Comparison of ENCODE assay signal across 8 mouse cellular contexts in genomic region chr8:46152064-46153031, GRCm38 (mm10). TPM values are rescaled to one million over a fixed set of nuclear protein-coding genes. Genes with fewer than 3 reads are reported as not detected.
DNase-seq lines count a peak whose midpoint lies in the region; ATAC-seq lines count a peak whose summit lies in the region.

Gene Snx25 (minus strand): TSS chr8:46152159.

- H3K9ac ChIP-seq in hindbrain, embryonic 11.5 days (ENCODE audit: low read depth, low read length), result peak within 1 kb of the TSS; percentile 73

- ATAC-seq in hindbrain, embryonic 11.5 days (ENCODE audit: low FRiP score), result peak; percentile 90

- no peak within 1 kb of the TSS for H3K27ac ChIP-seq in hindbrain, embryonic 11.5 days (ENCODE audit: low read depth, low read length)

- H3K4me1 ChIP-seq in hindbrain, embryonic 11.5 days (replicated peaks; ENCODE audit: control insufficient read depth, insufficient read depth, low read length), result 0 out of 2 replicates have a peak, but pooled peaks cover 3% of the 10 kb centered on the region

- peak within 1 kb of the TSS; percentile 80 for H3K4me2 ChIP-seq in hindbrain, embryonic 11.5 days (replicated peaks; ENCODE audit: low read depth, low read length)

- no peaks in the 10 kb centered on the region for H3K9me3 ChIP-seq in hindbrain, embryonic 11.5 days (ENCODE audit: control insufficient read depth, low read length)

- peak within 1 kb of the TSS; percentile 77 for H3K4me3 ChIP-seq in hindbrain, embryonic 11.5 days (ENCODE audit: low read depth, low read length)

- H3K36me3 ChIP-seq in hindbrain, embryonic 11.5 days (ENCODE audit: control insufficient read depth, insufficient read depth, low read length), result no peaks in the 10 kb centered on the region

- DNase-seq in NIH3T3 (ENCODE audit: low read depth), result peak; percentile 90
- DNase-seq in cerebellum, adult 9-10 months, result peak; percentile 96
- DNase-seq in frontal cortex, adult 2 months (ENCODE audit: extremely low spot score in 1 of 2, low spot score in 1 of 2), result peak in 1 of 2 experiments; percentile 86
- peak; percentile 87 for DNase-seq in hindbrain, embryonic 11.5 days (ENCODE audit: low spot score)
- peak; percentile 81 to 85 for DNase-seq in layer of hippocampus, postnatal 36 days
- peak; percentile 93 for DNase-seq in lung, postnatal 36 days
- peak; percentile 92 for DNase-seq in retina, postnatal 1 day
- peak; percentile 97 for DNase-seq in thymus, postnatal 4 days

- peaks cover 6% of the 10 kb centered on the region; the same call in 1 of the 2 replicates for H3K27me3 ChIP-seq in hindbrain, embryonic 11.5 days (ENCODE audit: control insufficient read depth, insufficient read depth, low read length)

- WGBS in hindbrain, embryonic 11.5 days, result 4% methylated on average over 46 of the region's 103 CpGs

RNA-seq across cellular contexts. Expression of gene Snx25, which starts in this region (rescaled TPM):
- polyA plus RNA-seq in frontal cortex, adult 2 months (2012; rRNA removed), result 26.9 and 30.1 TPM in 2 replicates
- 5.7 and 7.9 TPM in 2 replicates for polyA plus RNA-seq in hindbrain, embryonic 11.5 days (2014; fragmentation: Nextera tagmentation; extraction: Ambion mirVana)
- 10 to 100 TPM; 44.4 to 45.6 TPM for total RNA-seq in layer of hippocampus, postnatal 36 days (2021)
